Mouse (Mus musculus): Measurements from ENCODE around the gene Sgsm1.

The Sgsm1 gene

GRCm38 (mm10) chr5:113323784-113324638, 13.4 kb upstream of the Sgsm1 start:
- DNase-seq (ENCODE audit: low read depth in 1 of 2, low spot score in 2 of 2) = no peak

- DNase-seq (ENCODE audit: low read depth in 1 of 2, low spot score in 2 of 2) = no peak
These were observed 3.4 kb upstream of the Sgsm1 start for GRCm38 (mm10) chr5:113313998-113314397.

DNA sequence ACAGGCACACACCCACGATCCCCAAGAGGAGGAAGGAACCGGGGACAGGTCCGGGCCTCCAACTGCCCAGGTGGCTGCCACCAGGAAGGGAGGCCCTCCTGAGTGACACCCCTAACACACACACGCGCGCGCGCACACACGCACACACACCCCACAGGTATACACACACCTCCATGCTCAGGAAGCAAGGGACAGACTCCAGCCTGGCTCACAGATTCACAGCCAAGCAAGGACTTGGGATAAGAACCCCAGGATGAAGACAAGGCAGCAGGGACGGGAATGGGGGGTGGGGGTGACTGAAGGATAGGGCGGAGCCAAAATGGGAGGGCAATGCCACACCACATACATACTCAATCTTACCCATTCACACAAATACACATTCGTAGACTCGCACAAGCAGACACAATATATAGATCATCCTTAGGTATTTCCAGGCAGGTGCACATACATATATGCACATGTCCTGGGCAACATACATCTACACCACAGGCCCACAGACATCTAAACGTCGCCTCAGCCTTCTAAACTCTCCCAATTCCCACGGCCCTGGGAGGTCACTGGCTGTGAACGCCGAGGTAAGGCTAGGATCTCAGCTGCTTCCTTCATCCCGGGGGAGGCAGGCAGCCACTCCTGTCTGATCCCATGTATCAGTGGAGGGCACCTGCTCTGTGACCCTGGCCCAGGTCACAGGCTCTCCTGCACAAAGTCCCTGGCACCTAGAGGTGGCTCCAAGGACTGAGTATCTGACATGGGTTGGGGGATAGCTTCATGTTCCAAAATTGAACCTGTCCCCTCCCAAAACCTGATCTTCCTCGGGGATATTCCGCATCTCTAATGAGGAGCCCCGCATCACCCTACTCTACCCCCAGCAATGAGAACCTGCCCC, 852 bp downstream of the Sgsm1 start:
- DNase-seq (ENCODE audit: low read depth in 1 of 2, low spot score in 2 of 2) = no peak

GRCm38 (mm10) chr5:113306750-113307477, 3.7 kb downstream of the Sgsm1 start:
- DNase-seq (ENCODE audit: low read depth in 1 of 2, low spot score in 2 of 2) = no peak

DNA sequence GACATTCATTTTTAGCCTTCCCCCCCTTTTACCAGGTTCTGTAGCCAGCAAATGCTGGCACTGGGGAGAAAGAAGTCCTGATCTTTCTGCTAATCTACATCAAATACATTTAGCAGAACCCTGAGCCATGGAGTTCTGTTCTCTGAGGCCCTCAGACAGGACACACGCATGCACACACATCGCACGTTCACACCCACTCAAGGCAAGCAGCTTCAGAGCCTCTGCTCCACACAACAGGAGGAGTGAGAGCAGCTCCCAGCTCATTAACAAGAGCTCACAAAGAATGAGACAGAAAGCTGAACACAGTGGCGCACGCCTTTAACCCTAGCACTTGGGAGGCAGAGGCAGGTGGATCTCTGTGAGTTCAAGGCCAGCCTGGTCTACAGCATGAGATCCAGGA, 6.1 kb downstream of the Sgsm1 start:
- no peak for DNase-seq (ENCODE audit: low read depth in 1 of 2, low spot score in 2 of 2)

GRCm38 (mm10) chr5:113301841-113302240, 8.7 kb downstream of the Sgsm1 start:
- DNase-seq (ENCODE audit: low read depth in 1 of 2, low spot score in 2 of 2) = no peak

DNA sequence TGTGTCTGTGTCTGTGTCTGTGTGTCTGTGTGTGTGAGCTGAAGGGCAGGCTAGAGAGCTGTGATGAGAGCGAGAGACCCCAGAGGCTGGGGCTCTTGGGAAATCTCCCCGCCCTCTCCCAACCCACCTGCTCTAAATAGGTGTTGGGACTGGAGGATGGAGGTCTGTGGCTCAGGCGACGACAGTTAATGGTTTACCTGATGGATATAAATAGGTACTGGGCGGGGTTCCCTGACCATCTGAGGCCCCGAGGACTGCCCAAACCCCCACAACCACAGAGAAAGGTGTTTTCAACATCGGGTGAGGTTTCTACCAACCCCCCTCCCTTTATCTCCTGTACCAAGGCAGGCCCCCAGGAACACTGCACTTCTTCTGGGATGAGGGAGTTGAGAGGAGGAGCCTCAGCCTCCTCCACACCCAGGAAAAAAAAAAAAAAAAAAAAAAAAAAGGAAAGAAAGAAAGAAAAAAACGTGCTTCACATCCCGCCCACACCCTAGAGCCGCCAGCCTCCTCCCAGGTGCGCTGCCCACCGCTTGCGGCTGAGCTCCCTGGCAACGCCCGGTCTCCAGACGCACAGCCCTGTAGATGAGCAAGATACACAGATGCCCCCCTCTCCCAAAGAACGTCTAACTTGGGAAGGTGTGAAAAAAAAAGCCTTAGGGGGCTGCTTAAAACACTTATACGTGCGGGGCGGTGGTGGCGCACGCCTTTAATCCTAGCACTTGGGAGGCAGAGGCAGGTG, 10.3 kb downstream of the Sgsm1 start:
- no peak for DNase-seq (ENCODE audit: low read depth in 1 of 2, low spot score in 2 of 2)

DNA sequence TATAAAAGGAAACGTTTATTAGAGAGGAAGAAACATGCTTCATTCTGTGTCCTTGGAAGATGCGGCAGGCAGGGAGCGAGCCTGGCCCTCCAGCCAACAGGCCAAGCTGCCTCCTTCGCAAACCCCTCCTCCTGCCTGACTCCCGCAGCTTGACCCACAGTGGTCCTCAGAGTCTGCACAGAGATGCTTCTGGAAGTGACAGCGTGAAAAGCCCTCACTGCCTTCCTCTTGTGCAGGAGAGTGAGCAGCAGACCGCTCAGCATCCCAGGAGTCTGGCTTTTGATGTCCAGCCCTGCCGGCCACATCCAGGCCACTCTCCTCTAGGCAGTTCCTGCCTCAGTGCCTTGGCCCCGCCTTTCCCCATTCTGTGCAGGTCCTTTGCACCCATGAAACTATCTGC, 11.2 kb downstream of the Sgsm1 start:
- no peak for DNase-seq (ENCODE audit: low read depth in 1 of 2, low spot score in 2 of 2)

GRCm38 (mm10) chr5:113298826-113299225, 11.8 kb downstream of the Sgsm1 start:
- no peak for DNase-seq (ENCODE audit: low read depth in 1 of 2, low spot score in 2 of 2)

- no peak for DNase-seq (ENCODE audit: low read depth in 1 of 2, low spot score in 2 of 2)
These were observed 12.5 kb downstream of the Sgsm1 start for GRCm38 (mm10) chr5:113298040-113298439.

DNA sequence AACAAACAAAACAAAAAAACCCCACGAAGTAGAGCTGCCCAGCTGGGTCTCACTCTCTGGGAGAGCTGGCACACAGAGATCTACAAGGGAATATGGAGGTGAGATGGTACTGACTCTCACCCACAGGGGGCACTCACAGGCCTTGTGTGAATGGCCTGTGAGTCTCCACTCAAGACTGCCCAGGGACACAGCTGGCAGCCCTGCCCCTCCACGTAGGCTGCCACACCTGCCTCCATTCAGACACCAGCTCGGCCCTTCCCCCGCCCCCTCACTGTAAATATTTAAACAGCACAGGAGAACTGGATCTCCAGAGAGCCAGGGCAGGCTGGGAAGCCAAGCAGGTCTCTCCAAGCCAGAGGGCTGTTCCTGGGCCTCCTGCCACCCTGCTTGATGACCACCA, 14.8 kb downstream of the Sgsm1 start:
- DNase-seq (ENCODE audit: low read depth in 1 of 2, low spot score in 2 of 2) = no peak

GRCm38 (mm10) chr5:113294575-113294974, 16.0 kb downstream of the Sgsm1 start:
- DNase-seq (ENCODE audit: low read depth in 1 of 2, low spot score in 2 of 2) = no peak

DNA sequence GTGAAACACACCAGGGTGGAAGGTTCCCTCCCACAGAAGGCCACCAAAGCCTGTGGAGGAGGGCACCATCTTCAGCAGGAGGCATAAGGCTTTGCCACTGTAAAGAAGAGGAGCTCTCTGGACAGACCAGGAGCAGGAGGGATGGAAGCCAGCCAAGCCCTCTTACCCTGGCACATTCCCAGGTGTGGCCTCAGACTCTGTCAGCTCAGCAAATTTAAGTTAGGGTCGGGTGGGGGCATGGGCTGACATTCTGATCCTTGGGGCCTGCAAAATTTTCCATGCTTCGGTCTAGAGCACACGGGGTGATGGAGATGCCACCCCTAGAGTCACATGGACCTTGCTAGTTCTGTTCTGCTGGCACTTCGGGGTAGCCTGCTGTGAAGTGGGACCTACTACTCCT, 17.1 kb downstream of the Sgsm1 start:
- DNase-seq (ENCODE audit: low read depth in 1 of 2, low spot score in 2 of 2) = no peak

DNA sequence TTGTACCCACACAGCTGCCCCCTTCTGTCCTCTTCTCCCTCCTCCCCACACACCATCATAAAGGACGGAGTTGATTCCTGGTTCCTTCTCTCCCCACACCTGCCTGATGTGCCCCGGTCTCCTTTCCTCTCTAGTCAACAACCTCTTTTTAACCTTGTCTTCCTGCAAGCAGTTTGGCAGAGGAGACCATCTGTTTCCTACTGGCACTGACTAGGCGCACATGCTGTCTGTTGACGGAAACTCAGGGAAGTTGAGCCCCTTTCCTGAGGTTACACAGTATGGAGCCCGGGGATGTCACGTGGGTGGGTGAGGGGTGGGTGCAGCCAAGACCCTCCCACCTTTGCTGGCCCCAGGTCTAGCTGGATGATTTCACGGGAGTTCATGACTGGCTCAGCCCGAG, 17.8 kb downstream of the Sgsm1 start:
- DNase-seq (ENCODE audit: low read depth in 1 of 2, low spot score in 2 of 2) = no peak

GRCm38 (mm10) chr5:113292179-113292578, 18.4 kb downstream of the Sgsm1 start:
- no peak for DNase-seq (ENCODE audit: low read depth in 1 of 2, low spot score in 2 of 2)

- DNase-seq (ENCODE audit: low read depth in 1 of 2, low spot score in 2 of 2) = no peak
These were observed 19.5 kb downstream of the Sgsm1 start for GRCm38 (mm10) chr5:113291125-113291524.

- no peak for DNase-seq (ENCODE audit: low read depth in 1 of 2, low spot score in 2 of 2)
These were observed 20.4 kb downstream of the Sgsm1 start for GRCm38 (mm10) chr5:113290149-113290548.

DNA sequence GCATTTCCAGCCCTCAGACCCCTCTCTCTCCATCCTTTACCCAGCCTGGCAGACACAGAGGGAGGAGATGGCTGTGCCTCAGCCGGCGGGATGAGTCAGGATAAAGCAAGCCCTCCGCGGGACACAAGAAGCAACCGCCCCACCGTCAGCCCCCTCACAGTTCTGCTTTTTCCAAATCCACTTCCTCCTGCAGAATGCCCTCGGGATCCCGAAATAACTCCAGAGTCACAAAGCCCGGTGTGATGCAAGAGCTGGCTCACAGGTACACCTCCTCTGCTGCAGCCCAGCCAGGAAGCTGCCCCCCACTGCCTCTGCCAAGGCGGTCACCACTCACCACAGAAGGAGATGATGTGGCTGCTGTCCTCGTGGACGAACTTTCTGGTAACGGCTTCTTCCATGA, 22.1 kb downstream of the Sgsm1 start:
- DNase-seq (ENCODE audit: low read depth in 1 of 2, low spot score in 2 of 2) = no peak

DNA sequence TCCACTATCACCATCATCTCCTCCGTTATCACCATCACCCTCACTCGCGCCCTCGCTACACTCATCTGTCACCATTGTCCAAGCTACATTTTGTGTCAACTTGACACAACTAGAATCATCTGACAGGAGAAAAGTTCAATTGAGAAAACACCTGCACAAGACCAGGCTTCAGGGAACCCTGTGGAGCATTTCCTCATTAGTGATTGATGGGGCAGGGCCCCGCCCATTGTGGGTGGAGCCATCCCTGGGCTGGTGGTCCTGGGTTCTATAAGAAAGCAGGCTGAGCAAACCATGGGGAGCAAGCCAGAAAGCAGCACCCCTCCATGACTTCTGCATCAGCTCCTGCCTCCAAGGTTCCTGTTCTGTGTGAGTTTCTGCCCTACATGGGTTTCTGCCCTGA, 22.8 kb downstream of the Sgsm1 start:
- no peak for DNase-seq (ENCODE audit: low read depth in 1 of 2, low spot score in 2 of 2)

DNA sequence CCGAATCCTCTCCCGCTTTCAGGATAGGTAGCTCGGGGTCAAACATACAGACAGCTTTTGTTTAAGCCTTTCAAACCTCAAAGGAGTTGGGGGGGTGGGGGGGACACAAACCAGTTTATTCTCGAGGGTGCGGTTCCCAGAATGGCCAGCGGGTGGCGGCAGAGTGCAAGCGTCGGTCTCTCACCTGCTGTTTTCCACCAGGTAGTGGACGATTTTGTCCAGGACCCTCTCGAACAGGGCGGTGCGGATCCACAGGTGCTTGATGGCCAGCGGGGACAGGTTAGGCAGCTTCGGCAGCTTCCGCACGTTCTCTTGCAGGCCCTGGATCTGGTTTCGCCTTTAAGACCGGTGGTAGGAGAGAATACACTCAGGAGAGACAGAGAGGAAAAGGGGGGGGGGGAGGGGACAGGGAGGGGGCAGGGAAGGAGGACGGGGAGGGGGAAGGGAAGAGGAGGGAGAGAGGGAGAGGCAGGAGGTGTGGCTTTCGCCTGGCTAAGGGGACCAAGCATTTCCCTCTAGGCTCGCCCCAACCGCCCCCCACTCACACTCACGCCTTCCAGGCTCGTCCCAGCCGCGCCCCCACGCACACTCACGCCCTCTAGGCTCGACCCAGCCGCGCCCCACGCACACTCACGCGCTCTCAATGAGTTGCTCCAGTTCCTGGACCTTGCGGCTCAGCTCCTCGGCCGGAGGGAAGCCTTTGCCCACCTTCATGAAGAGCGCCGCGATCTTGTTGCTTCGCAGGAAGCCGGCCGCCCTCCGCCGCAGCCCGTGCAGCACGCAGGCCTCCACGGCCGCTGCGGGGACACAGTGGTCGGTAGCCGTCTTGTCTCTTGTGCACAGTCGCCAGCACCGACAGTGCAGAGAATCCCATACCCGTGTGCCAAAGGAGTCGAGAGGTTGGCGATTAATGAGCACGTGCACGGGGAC, 23.7 kb downstream of the Sgsm1 start:
- no peak for DNase-seq (ENCODE audit: low read depth in 1 of 2, low spot score in 2 of 2)

All from monocyte, adult 2 months (primary cell).